Mouse (Mus musculus): Measurements from ENCODE around the gene Hyal1.

DNA sequence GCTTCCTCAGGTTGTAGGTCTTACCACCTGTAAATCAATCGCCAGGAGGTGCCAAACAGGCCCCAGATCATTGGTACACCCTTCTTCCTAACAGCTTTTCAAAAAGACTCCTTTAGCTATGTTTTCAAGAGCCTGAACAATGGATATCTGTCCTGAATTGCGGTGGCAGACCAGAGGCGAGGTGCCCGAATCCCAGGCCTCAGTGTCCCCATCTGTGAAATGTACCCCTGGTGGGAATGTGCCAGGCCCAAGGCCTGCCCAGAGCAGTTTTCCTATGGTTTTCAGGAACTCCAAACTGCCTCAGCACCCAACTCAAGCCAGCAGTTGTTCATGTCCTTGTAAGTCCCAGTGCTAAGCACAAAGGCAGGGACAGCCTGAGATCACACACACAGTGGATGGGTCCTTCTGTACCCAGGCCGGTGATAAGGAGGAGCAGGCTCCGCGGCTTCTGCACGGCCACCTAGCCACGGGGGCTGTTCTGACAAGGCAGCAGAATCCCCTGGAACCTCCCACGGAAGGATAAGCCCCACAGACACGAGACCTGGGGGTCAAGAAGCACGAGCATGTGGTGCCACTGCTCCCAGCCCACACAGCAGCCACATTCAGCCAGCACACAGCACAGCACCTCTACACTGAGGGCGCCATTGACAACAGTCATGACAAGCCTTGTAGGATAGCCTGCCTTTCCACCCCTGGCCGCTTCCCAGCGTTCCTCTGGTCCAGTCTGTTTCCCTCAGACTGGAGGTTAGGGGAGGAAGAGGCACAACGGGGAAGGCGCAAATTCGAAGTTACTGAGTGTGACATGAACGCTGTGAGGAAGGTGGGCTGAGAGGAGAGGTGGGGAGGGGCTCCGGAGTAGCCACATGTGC lies 50.9 kb downstream of the Hyal1 start:
- no peak for TF ChIP-seq CTCF (IDR thresholded peaks at IDR 0.05; ENCODE audit: low read depth, low read length)
- TF ChIP-seq GATA1 (IDR thresholded peaks at IDR 0.05; ENCODE audit: borderline replicate concordance, low read length), result no peak
- TF ChIP-seq POLR2AphosphoS5 (IDR thresholded peaks at IDR 0.05; ENCODE audit: insufficient replicate concordance, low read depth, low read length), result no peak
- no peak for TF ChIP-seq GATA2 (IDR thresholded peaks at IDR 0.05; ENCODE audit: borderline replicate concordance, low read depth, low read length)
- no peak for TF ChIP-seq TAL1 (conservative IDR thresholded peaks at IDR 0.05; ENCODE audit: low read depth, low read length)

All from G1E (cell line).